Mouse (Mus musculus): ENCODE data around the gene Lims1.

Gene Lims1

DNA sequence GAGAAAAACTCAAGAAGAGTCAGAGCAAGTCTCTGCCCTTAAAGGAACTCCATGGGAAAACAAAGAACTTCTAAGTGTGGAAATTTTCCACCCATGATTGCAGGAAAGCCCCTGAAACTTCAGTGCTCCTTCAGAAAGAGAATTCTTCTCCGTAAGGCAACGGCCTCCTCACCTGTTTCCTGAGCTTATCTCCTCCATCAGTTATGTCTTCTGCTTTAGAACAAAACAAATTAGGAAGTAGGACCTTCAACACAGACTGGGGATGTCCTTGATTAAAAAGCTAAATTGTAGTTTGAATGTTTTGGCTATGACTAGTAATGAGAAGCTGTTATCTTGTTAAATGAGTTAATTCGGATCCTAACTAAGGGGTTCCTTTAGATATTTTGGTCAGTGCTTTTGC lies 20.3 kb downstream of the Lims1 start:
- no peak for DNase-seq (ENCODE audit: extremely low spot score, low spot score)

DNA sequence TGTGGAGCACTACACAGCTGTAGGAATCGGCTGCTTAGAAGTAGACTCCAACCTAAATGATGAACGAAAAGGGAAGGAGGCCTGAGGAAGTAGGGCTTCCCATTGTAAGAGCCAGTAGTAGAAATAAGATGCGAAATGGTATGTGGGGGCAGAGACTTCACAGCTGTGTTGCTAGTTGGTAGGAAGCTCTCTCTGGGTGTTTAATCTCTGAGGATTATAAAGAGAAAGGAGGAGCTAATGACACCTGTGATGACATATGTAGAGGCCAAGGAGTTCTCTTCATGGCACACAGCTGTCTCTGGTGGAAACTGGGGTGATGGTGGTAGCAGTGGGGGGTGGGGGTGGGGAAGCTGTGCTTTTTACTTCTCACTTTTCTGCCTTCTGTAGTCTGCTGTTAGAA lies 27.3 kb downstream of the Lims1 start:
- DNase-seq (ENCODE audit: extremely low spot score, low spot score): no peak

DNA sequence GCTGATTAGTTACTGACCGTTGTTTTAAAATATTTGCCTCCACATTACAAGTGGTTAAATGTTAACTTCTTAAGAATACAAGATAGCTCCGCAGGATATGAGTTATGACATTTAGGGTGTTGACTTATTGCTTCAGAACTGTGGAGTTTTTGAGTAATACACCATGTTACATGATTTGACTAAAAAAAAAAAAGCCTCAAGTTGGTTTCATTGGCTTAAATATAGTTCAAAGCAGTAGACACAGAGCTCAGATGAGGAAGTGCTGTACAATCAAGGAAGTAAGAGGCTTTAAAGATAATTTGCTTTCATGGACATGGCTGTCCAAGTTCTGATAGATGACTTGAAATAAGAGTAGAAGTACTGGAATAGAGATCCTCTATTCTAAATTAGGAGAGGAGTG lies 28.4 kb downstream of the Lims1 start:
- DNase-seq (ENCODE audit: extremely low spot score, low spot score): no peak

DNA sequence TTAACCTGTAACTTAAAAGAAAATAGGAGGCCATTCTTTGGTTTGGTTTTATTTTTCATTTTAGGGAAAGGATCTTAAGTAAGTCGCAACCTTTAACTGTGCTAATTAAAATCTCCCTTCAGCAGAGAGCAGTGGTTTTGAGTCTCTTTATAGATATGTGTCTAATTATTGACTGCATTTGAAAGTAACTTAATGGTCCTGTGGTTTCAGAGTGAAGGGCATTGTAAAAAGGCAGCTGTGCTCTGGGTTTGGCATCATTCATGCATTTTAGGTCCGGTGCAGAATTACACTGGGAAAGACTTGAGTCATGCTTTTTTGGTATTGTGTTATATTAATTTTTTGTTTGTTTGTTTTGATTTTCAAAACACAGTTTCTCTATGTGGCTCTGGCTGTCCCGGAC lies 29.1 kb downstream of the Lims1 start:
- DNase-seq (ENCODE audit: extremely low spot score, low spot score): no peak

DNA sequence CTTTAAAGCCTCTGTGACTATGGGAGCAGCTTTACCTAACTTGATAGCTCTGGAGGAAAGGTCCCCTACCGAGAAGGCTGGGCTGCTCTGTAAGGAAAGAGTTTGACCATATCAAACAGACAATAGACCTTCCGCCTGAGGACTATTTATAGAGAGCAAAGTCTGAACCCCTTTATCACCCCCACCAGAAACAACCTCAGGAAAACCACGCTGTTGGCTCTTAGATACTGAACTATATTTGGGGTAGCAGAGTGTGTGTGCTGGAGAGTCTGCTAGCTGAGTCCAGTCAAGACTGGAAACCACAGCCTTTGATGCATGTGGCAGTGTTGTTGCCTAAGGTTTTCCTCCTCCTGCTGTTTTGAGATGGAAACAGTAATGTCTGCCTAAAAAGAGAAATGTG lies 31.3 kb downstream of the Lims1 start:
- no peak for DNase-seq (ENCODE audit: extremely low spot score, low spot score)

DNA sequence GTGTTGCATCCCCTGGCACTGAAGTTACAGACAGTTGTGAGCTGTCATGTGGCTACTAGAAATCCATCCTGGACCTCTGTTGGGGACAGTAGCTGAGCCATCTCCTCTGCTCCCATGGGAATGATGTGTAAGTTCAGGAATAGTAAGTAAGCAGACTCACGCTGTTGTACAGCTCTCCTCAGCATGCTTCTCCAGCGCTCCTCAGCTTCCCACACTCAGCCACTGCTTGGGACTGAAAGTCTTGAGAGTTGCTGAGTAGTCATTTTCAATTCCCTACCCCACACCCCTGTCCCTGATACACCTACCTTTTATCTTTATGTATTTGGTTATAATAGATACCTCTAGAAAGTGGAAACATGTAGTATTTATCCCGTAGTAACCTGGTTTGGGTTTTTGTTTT lies 33.2 kb downstream of the Lims1 start:
- DNase-seq (ENCODE audit: extremely low spot score, low spot score): no peak

DNA sequence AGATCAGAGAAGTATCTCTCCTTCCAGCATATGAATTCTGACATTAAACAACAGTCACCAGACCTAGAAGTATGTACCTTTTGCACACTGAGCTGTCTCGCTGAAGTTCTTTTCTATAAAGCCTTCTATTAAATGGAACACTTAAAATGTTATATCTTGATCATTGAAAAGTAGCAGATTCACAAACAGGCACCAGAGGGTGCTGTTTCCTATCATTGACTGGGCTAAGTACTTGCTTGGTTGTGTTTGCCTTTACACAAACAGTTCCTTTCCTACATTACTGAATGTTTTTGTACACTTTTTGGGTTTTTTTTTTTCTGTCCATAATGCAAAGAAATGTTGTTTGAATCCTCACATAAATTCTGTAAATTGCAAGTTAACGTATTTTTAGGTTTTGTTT lies 35.9 kb downstream of the Lims1 start:
- DNase-seq (ENCODE audit: extremely low spot score, low spot score): no peak

DNA sequence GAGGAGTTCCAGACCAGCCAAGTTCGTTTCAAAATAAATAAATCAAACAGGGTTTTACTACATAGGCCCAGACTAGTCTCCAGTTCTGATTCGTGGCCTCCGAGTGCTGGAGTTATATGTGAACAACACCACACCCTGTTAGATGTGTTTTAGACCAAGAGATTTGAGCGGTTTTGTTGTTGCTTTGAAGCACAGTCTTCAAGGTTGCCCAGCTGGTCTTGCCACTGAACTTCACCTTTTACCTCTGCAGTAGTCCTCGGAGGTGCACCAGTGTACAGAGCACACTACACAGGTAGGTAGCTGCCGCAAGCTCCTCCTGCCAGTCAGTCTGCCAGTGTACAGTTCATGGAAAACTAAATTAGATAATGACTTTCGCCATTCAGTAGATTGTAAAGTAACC lies 36.7 kb downstream of the Lims1 start:
- no peak for DNase-seq (ENCODE audit: extremely low spot score, low spot score)

DNA sequence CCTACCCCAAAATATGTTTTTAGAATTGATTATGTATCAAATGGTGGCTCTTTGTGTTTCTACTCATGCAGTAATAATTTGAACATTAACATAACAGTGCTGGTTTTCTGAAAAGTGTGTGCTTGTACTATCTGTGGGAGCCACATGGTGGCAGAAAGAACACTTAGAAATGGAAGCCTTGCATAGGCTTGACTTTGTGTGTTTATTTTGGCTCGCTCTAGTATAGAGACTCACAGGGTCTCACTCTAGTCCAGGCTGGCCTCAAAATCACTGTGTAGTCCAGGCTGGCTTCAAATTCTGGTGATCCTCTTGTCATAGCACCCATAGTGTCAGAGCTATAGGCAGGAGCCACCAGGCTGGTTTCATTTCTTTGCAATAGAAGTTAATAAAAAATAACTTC lies 39.5 kb downstream of the Lims1 start:
- no peak for DNase-seq (ENCODE audit: extremely low spot score, low spot score)

DNA sequence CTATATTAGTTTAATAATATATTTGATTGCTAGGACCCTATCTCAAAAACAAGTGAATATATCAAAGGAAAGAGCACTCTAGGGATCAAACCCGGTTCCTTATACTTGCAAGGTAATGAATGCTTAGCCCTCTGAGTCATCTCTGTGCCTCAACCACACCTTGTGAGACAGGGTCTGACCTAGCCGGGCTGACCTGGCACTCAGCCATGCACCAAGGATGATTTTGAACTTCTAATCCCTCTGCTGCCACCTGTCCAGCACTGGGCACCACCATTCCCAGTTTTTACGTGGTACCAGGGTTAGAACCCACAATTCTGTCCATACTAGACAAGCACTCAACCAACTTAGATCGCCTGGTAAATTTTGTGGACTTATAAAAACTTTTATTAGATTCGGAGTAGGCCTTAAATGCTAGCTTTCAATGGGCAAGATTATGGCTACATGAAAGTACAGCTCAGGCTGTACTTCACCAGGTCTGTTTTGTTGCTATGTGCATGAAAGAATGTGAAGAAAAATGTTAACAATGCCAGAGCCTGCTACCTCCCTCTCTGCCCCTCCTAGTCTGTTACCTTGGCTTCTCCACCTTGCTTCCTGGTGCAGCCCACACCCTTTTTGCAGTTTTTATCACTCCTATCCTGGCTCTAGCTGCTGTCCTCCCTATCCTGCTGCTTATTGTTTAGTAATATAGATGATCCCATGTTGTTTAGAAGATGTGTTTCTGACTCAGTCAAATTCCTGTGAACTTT lies 41.7 kb downstream of the Lims1 start:
- no peak for DNase-seq (ENCODE audit: extremely low spot score, low spot score)

DNA sequence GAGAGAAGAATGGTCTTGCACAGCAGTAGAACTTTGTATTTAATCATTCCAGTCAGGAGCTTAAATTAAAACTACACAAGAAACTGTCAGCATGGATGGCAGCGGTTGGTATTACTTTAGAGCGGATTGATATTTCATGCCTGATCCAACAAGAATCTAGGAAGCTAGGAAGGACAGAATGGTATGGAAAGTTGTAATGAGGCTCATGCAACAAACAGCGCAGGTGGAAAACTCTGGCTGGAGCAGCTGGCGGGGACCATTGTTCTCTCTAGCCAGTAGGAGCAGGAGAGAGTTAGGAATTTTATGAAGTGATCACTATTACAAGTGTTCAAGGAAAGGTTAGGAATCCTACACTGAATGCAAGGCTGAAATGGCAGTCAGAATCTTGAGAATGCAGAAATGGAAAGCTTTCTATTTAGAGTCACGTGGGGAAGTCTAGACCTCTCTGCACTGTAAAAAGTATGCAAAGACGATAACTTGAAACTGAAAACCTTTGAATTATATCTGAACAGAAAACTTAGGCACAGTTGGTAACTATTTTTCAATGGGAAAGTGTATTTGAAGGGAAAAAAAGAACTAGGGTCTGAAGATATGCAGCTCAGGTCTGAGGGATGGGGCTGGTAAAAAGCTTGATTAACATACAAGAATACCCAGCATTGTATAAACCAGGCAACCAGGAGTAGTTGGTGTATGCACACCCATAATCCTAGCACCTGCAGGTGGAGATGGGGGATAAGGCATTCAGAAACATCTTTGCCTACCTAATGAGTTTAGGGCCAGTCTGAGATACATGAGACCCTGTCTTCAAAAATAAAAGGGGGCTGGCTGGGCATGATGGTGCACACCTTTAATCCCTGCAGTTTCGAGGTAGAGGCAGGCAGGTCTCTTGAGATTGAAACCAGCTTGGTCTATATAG lies 45.8 kb downstream of the Lims1 start:
- DNase-seq (ENCODE audit: extremely low spot score, low spot score): no peak

DNA sequence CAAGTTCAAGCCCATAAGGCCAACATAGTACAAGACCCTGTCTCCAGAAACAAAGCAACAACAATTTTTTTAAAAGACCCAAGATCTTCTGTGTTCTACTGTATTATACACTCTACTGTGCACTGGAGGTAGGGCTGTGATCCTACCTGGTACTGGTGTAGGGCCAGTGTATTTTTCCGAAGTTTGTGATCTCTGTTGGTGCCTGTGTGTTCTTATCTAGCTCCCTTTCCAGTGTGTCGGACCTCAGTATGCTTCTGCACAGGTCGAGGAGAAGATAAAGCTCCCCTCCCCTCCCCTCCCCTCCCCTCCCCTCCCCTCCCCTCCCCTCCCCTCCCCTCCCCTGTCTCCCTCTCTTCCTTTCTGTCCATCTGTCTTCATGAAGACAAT lies 46.4 kb downstream of the Lims1 start:
- no peak for DNase-seq (ENCODE audit: extremely low spot score, low spot score)

DNA sequence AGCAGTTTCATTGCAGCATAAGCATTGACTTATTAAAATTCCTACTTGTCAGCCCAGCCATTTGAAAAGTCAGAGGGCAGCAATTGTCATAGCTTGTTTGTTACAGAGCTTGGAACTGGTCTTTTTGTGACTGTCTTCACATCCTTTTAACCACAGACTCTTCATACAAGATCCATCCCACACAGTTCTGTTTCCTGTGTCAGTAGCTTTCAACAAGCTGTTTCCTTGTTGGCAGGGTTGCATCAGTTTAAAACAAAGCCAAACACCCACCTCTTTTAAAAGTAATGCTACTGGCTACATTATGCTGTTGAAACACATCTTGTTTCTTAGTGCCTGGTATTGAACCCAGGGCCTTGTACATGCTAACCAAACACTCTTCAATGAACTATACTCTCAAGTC lies 46.9 kb downstream of the Lims1 start:
- DNase-seq (ENCODE audit: extremely low spot score, low spot score): no peak

DNA sequence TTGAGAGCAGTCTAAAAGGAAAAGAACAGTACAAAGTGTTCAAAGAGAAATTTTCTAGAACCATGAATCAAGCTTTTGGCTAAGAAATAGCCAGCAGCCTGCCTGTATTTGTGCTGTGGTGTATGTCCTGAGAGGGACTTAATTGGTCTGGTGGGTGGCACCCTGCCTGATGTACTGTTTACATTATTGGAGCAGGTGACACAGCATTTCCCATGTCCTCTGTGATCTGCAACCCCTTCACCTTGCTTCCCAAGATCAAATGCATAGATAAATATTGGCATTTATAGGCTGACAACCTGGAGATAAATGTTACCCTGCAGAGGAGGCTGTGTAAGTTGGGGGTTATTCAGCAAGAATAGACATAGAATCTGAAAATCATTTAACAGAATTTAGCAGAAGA lies 47.3 kb downstream of the Lims1 start:
- DNase-seq (ENCODE audit: extremely low spot score, low spot score): no peak

DNA sequence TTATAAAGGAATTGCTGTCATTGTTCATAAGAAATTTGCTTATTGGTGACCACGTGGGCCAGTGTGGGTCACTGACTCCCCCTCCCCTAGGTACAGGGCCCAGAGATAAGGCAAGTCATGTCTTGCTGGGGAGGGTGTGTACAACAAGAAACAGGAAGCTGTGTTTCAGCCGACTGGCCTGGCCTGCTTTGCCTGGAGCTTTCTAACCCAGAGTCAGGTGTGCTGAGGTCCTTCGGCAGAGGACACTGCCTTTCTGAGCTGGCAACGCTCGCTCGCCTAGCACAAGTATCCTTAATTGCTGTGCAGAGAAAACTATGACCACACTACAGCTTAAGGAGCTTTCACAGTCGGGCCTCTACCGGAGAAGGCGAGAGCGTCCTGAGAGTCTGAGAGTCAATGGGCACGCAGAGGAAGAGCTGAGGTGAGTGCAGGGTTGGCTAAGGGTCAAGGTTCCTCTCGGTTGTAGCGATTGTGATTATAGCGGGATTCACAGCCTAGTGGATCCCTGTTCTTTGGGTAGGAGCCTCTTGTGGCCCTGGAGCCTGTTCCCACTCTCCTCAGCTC lies 48.1 kb downstream of the Lims1 start:
- no peak for DNase-seq (ENCODE audit: extremely low spot score, low spot score)

DNA sequence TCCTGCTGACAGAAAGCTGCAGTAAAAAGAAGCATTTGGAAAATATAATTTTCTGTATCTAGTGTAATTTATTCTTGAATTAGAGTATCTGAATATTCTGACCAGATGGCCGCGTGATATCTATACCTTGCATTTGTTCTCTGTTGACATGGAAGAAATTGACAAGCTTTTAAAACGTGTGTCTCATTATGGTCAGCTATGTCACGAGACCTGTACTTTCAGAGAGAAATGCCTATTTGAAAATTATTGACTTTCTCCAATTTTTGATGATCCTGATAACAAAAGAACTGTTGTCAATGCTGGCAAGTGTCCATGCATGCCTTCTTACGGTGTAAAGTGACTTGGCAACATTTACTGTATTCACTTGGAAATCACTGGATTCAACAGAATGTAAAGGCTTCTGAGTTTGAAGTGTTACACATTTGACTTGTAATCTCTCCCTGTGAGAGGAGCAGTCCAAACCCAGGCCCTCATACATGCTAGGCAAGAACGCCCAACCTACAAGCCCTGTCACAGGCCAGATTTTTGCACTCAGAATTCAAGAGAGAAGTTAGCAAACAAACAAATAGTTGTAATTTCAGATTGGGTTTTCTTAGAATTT lies 49.3 kb downstream of the Lims1 start:
- DNase-seq (ENCODE audit: extremely low spot score, low spot score): no peak

DNA sequence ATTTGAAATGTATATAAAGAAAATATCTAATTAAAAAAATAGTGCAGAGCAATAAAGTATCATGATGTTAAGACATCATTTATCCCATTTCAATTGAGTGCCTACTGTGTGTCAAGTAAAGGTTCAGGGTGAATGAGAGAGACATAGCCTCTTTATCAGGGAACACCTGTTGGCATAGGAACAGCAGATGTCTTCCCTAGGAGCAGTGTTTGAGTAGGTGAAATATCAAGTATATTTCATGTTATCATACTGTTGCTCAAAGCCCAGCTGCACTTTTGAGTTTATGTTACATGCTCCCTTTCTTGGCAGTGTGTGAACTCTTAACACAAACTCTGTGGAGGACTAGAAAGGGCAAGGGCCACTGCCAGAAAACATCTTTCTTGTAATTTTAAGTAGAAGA lies 50.6 kb downstream of the Lims1 start:
- DNase-seq (ENCODE audit: extremely low spot score, low spot score): no peak

DNA sequence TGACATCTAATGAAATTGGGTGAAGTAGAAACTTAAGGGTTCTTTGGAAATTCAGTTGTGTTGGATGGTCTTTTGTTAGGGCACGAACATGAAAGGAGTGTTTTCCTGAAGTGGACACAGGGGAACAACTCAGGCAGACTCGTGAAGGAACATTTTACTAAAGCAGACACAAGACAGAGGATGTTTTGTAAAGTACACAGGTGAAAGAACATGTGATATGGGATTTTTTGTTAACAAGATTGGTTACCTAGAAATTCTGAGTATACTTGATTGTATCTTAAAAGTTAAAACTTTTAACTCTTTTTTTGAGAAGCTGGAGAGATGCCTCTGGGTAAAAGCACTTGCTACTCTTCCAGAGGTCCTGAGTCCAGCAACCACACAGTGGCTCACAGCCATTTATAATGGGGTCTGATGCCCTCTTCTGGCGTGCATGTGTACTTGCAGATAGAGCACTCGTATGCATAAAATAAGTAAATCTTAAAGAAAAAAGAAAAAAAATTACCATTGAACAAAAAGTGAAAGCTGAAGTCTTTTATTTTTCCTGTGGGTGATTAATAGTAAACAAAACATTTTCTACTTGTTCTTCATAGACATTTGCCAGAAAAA lies 54.4 kb downstream of the Lims1 start:
- DNase-seq (ENCODE audit: extremely low spot score, low spot score): peak; percentile 40

DNA sequence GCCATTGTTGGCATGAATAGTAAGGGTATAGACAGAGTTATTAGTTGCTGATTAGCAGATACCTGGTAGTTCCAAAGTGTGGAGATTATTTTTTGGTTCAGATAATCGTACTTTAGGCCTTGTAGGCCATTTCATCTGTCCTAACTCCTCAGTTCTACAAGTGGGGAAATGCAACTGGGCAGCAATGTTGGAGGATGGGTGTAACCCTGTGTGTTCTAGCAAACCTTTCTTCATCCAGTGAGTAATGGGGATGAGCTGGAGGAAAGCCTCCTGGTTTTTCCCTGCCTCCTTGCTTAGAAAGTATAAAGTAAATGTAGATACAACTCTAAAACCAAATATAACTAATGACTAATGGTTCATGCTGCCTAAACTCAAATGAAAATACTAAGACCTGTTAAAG lies 55.1 kb downstream of the Lims1 start:
- DNase-seq (ENCODE audit: extremely low spot score, low spot score): no peak

DNA sequence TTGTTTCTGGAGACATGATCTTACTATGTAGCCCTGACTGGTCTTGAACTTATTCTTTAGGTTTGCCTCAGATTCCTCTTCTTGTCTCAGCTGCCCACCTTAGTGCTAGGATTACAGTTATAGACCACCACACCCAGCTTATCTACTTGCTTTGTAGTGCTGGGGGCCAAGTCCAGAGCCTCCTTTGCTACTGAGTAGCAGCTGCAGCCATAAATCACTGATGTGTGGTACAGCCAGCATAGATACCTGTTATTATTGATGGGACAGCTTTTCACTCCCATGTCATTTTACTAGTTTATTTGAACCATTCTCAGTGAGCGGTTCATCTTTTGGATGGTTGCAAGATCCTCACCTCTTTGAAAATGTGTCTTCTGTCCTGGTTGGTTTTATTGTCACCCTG lies 56.4 kb downstream of the Lims1 start:
- DNase-seq (ENCODE audit: extremely low spot score, low spot score): no peak

DNA sequence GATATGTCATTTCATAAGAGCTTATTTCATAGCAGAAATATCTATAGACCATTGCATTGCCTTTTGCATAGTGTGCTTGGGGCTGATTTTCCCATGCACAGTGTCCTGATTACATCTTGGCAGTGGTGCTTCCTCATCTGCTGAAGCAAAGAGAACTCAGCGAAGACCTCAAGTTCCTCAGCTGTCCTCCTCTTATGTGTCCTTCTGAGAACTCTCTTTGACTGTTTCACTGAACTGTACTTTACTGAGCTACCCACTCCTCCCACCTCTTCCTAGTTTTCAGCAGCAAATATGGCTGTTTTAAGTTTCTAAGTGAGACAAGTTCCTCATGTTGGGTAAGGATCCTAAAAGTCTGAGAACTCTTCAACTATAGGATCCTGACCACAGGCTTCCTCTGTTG lies 58.6 kb downstream of the Lims1 start:
- no peak for DNase-seq (ENCODE audit: extremely low spot score, low spot score)

DNA sequence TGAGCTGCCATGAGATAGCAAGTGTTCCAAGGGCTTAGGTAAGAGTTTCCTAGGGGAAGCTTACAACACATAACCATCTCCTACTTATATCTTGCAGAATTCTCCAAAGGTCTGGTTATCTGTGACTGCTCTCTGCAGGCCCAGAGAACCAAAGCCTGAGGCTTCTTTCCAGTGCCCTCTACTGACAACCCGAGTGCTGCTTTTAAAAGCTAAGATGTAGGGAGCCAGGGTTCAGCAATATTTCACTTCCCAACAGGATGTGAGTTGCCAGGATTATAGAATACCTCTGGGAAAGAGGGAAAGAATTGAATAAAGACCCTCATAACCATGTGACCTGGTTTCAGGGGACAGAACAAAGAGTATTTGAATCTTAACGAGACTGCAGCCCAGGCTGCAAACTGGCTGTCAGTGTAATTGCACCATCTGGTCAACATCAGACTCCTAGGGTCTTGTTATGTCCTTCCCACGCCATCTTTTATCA lies 59.4 kb downstream of the Lims1 start:
- peak; percentile 19 for DNase-seq (ENCODE audit: extremely low spot score, low spot score)

Data from neural tube, embryonic 10.5 days (tissue).